Mouse (Mus musculus): ENCODE data around the gene Plscr1.

DNA sequence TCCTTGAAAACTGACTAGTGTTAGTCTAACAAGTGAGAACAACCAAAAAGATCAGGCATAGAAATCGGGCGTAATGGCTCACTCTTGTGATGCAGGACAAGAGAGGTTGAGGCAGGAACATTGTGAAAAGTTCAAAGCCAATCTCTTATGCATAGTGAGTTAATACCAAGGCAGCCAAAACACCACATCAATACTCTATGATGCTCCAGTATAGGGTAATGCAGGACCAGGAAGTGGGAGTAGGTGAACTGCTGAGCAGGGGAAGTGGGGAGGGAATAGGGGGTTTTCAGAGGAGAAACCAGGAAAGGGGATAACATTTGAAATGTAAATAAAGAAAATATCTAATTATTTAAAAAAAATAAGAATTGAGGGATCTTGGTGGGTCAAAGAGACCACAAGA, 31.7 kb upstream of the Plscr1 start:
- no peak for TF ChIP-seq POLR2A (IDR thresholded peaks at IDR 0.05; ENCODE audit: insufficient read depth, low read depth, low read length)
- TF ChIP-seq CTCF (IDR thresholded peaks at IDR 0.05; ENCODE audit: insufficient read depth, low read depth, low read length) = no peak
